Mouse (Mus musculus): ENCODE results near the gene Pnpla7. TPM values are rescaled to one million over a fixed set of nuclear protein-coding genes. Genes with fewer than 3 reads are reported as not detected.
"Not testable (repeated sequence)": the region's sequence is repeated elsewhere in the genome, so short reads cannot be mapped to it uniquely, and the experiment has no call there.

Pnpla7 gene
- total and polyA plus RNA-seq, 2 experiments from 2014 or later: 10.9 to 19.5 TPM

DNA sequence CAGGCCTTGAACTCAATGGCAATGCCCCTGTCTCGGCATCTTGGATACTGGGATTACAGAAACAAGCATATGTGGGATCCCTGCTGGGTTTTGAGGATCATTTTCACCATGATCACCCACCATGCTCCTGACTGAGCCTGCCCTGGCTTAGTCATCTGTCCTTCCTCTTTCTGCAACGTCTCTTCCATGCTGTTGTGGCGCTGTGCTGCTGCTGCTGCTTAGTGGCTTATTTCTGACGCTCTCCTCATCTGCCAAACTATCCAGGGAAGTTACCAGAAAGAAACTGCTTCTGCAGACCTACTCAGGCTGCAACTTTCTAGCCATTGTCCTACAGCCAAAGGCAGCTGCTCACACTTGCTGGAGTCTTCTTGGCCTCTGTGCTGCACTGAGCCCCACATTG is 5.4 kb upstream of the Pnpla7 start:
- Histone ChIP-seq H3K9me3 (replicated peaks; ENCODE audit: control insufficient read depth, low read length) (no peaks in the 10 kb centered on the region), H3K27ac (ENCODE audit: low read depth) (no peak overlapping the region), H3K9ac (replicated peaks; ENCODE audit: low read depth, low read length) (no peak overlapping the region), H3K27me3 (ENCODE audit: control insufficient read depth, insufficient read depth, low read length) (no peaks in the 10 kb centered on the region), H3K4me1 (ENCODE audit: control insufficient read depth, insufficient read depth) (peaks cover 12% of the 10 kb centered on the region), H3K36me3 (replicated peaks; ENCODE audit: control insufficient read depth, insufficient read depth, low read length) (peaks cover 62% of the 10 kb centered on the region), H3K4me3 (ENCODE audit: low read depth, low read length) (no peak overlapping the region), H3K4me2 (ENCODE audit: low read depth, low read length) (no peak overlapping the region)
- WGBS: 75% methylated on average over 4 of the region's 4 CpGs
- ATAC-seq (ENCODE audit: insufficient read depth, low read depth): no peak
- no peak for DNase-seq (ENCODE audit: low spot score)
- TF ChIP-seq EP300 (IDR thresholded peaks at IDR 0.05; ENCODE audit: low read depth) (no peak), CTCF (IDR thresholded peaks at IDR 0.05; ENCODE audit: low read depth) (no peak)

GRCm38 (mm10) chr2:24974452-24974851 is 1.4 kb upstream of the Pnpla7 start:
- H3K4me2 ChIP-seq (ENCODE audit: low read depth, low read length): peak overlapping the region; percentile 92
- peak overlapping the region; percentile 89 for H3K27ac ChIP-seq (ENCODE audit: low read depth)
- not testable (repeated sequence) for DNase-seq (ENCODE audit: low spot score); H3K9me3 ChIP-seq (replicated peaks; ENCODE audit: control insufficient read depth, low read length); H3K27me3 ChIP-seq (ENCODE audit: control insufficient read depth, insufficient read depth, low read length)
- peaks cover 12% of the 10 kb centered on the region for H3K4me1 ChIP-seq (ENCODE audit: control insufficient read depth, insufficient read depth)
- peaks cover 29% of the 10 kb centered on the region for H3K36me3 ChIP-seq (replicated peaks; ENCODE audit: control insufficient read depth, insufficient read depth, low read length)
- WGBS: 1% methylated on average over 17 of the region's 17 CpGs
- peak; percentile 2; the same call in 1 of the 2 replicates for ATAC-seq (ENCODE audit: insufficient read depth, low read depth)
- peak overlapping the region; percentile 87 for H3K9ac ChIP-seq (replicated peaks; ENCODE audit: low read depth, low read length)
- H3K4me3 ChIP-seq (ENCODE audit: low read depth, low read length): peak overlapping the region; percentile 87

DNA sequence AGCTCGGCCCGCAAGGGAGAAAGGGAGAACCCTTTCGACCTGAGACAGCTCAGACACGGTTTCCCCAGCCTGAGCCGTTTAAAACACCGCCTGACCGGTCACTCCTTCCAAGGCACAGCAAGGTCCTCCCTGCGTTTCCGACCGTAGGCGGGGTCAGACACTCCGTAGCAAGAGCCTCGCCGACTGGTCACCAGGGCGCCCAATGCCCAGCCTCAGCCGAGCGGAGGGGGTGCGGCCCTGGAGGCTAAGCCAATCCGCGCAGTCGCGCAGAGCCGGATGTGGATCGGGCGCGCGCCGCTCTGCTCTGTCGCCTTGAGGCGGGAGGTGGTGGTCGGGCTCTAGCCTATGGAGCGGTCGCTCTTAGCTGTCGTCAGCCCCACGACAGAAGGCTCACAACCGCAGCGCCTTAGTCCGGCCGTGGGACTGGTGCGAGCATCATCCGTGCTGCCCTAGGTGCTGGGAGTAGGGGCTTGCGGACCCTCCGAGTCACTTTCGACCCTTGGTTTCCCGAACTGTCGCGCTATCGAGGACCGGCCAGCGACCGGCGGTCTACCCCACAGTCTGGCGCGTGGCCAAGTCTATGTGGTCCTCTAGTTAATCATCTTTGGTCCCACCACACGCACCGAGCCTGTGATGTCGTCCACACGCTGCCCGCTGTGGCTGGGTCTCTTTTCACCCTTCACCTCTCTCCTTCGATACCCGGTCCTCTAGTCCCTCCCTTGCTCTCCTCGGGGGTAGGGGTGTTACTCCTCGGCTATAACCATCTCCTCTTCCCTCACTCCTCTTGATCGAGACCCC is 728 bp upstream of the Pnpla7 start, which contains the start of gene Mrpl41:
TSS of gene Mrpl41 (minus strand) at position 193 of the 798 bp plus-strand sequence.
- Histone ChIP-seq H3K27ac (ENCODE audit: low read depth) (peak within 1 kb of the TSS; percentile 94), H3K36me3 (replicated peaks; ENCODE audit: control insufficient read depth, insufficient read depth, low read length) (peaks cover 23% of the 10 kb centered on the region), H3K4me1 (ENCODE audit: control insufficient read depth, insufficient read depth) (peaks cover 12% of the 10 kb centered on the region), H3K9ac (replicated peaks; ENCODE audit: low read depth, low read length) (peak within 1 kb of the TSS; percentile 87), H3K27me3 (ENCODE audit: control insufficient read depth, insufficient read depth, low read length) (no peaks in the 10 kb centered on the region), H3K4me3 (ENCODE audit: low read depth, low read length) (peak within 1 kb of the TSS; percentile 87), H3K9me3 (replicated peaks; ENCODE audit: control insufficient read depth, low read length) (no peaks in the 10 kb centered on the region), H3K4me2 (ENCODE audit: low read depth, low read length) (peak within 1 kb of the TSS; percentile 92)
- WGBS: under 1% methylated on average over 64 of the region's 64 CpGs
- peak; percentile 97 for DNase-seq (ENCODE audit: low spot score)
- TF ChIP-seq EP300 (IDR thresholded peaks at IDR 0.05; ENCODE audit: low read depth) (0 out of 2 replicates have a peak, but pooled peaks have one; percentile 10), CTCF (IDR thresholded peaks at IDR 0.05; ENCODE audit: low read depth) (no peak)
- peak; percentile 97 for ATAC-seq (ENCODE audit: insufficient read depth, low read depth)

GRCm38 (mm10) chr2:24976960-24977359 is 1.1 kb downstream of the Pnpla7 start:
- 92% methylated on average over 5 of the region's 5 CpGs for WGBS
- peaks cover 12% of the 10 kb centered on the region for H3K4me1 ChIP-seq (ENCODE audit: control insufficient read depth, insufficient read depth)
- TF ChIP-seq EP300 (IDR thresholded peaks at IDR 0.05; ENCODE audit: low read depth) (no peak), CTCF (IDR thresholded peaks at IDR 0.05; ENCODE audit: low read depth) (no peak)
- no peak overlapping the region for H3K4me3 ChIP-seq (ENCODE audit: low read depth, low read length)
- peaks cover 8% of the 10 kb centered on the region for H3K36me3 ChIP-seq (replicated peaks; ENCODE audit: control insufficient read depth, insufficient read depth, low read length)
- no peaks in the 10 kb centered on the region for H3K9me3 ChIP-seq (replicated peaks; ENCODE audit: control insufficient read depth, low read length)
- H3K4me2 ChIP-seq (ENCODE audit: low read depth, low read length): no peak overlapping the region
- H3K27ac ChIP-seq (ENCODE audit: low read depth): no peak overlapping the region
- H3K9ac ChIP-seq (replicated peaks; ENCODE audit: low read depth, low read length): no peak overlapping the region
- DNase-seq (ENCODE audit: low spot score) (no peak), ATAC-seq (ENCODE audit: insufficient read depth, low read depth) (no peak)
- H3K27me3 ChIP-seq (ENCODE audit: control insufficient read depth, insufficient read depth, low read length): no peaks in the 10 kb centered on the region

DNA sequence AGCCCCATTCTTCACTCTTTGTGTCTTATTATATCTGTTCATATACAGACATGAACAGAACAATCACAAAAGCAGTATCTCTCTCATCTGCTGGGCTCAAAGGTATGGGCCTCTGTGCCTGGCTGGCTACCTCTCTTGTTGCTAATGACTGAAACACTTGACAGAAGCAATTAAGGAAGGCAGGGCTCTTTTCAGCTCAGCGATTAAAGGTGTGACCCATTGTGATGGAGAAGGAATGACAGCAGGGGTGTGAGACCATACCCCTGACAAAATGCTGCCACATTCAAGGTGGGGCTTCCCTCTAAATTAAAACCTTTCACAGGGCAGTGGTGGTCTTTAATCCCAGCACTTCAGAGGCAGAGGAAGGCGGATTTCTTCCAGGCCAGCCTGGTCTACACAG is 11.9 kb downstream of the Pnpla7 start:
- H3K4me2 ChIP-seq (ENCODE audit: low read depth, low read length): no peak overlapping the region
- no peak overlapping the region for H3K4me3 ChIP-seq (ENCODE audit: low read depth, low read length)
- H3K36me3 ChIP-seq (replicated peaks; ENCODE audit: control insufficient read depth, insufficient read depth, low read length): peaks cover 41% of the 10 kb centered on the region
- no peak overlapping the region for H3K27ac ChIP-seq (ENCODE audit: low read depth)
- H3K4me1 ChIP-seq (ENCODE audit: control insufficient read depth, insufficient read depth): no peaks in the 10 kb centered on the region
- no peak overlapping the region for H3K9ac ChIP-seq (replicated peaks; ENCODE audit: low read depth, low read length)
- no peak for ATAC-seq (ENCODE audit: insufficient read depth, low read depth)
- no peak for DNase-seq (ENCODE audit: low spot score)
- no peak for TF ChIP-seq CTCF (IDR thresholded peaks at IDR 0.05; ENCODE audit: low read depth)
- TF ChIP-seq EP300 (IDR thresholded peaks at IDR 0.05; ENCODE audit: low read depth): no peak
- no peaks in the 10 kb centered on the region for H3K9me3 ChIP-seq (replicated peaks; ENCODE audit: control insufficient read depth, low read length)
- no peaks in the 10 kb centered on the region for H3K27me3 ChIP-seq (ENCODE audit: control insufficient read depth, insufficient read depth, low read length)
- 48% methylated on average over 2 of the region's 2 CpGs for WGBS

Data from heart, postnatal 0 days (tissue).